Mouse (Mus musculus) bone marrow, adult 2 months (tissue): ENCODE measurements at regions not wholly inside any gene's neighbourhood (a gene's known extent, or its start where the extent isn't known, plus 50 kb on each side); places are given as distances from the start of the nearest gene placed in this dataset.

Experiments
- H3K27ac ChIP-seq: fragments of 200-500 bp; 2 replicates; pipeline ENCODE4 v1.5.1; 2012; ENCODE audit warnings: low read depth, mild to moderate bottlenecking, control low read depth, inconsistent platforms, low read length; ENCODE audit not compliant: control insufficient read depth, poor library complexity, insufficient read depth
- H3K4me1 ChIP-seq: fragments of 200-500 bp; 2 replicates; pipeline ENCODE4 v1.6.1; 2011; ENCODE audit warnings: low read length; ENCODE audit not compliant: control insufficient read depth, insufficient read depth
- H3K4me3 ChIP-seq: fragments of 200-500 bp; replicated peaks from 2 replicates; pipeline ENCODE3; 2011; ENCODE audit warnings: mild to moderate bottlenecking, low read depth, low read length, control low read depth; ENCODE audit not compliant: control insufficient read depth
- CTCF ChIP-seq: fragments of 200-500 bp; IDR thresholded peaks from 2 replicates; pipeline ENCODE4 v1.5.1; 2011; ENCODE audit warnings: low read length, control low read depth; ENCODE audit not compliant: control insufficient read depth, insufficient read depth
- POLR2A ChIP-seq: fragments of 200-500 bp; IDR thresholded peaks from 2 replicates; pipeline ENCODE4 v1.6.1; 2011; ENCODE audit warnings: low read depth, mild to moderate bottlenecking, control low read depth, low read length, borderline replicate concordance; ENCODE audit not compliant: control insufficient read depth
- WGBS: fragments of 180-500 bp; shearing (Covaris S2); methylation state at CpG from one replicate; pipeline ENCODE4 v1.1.7; 2018; 5-methylcytosine and 5-hydroxymethylcytosine counted together

DNA sequence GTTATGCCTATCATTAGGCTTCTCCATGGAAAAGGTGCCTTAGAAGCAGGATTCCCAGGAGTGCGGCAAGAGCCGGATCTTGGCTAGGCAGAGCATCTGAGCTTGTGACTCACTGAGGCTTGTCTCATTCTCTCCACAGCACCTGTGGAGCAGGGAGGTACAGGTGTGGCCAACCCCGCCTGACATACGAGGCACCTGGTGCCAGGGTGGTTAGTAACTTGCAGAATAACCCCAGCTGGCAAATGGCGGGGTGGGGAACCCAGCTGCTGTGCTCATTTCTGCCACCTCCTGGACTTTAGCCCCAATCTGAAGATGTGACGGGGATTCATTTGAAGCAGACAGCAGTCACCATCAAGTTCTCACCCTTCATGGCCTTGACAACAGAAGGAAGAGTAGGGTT is 96.2 kb downstream of the Pdgfra start:
- 86% methylated on average over 6 of the region's 6 CpGs for WGBS
- TF ChIP-seq POLR2A (no peak), CTCF (no peak)
- H3K4me3 ChIP-seq, result no peak overlapping the region
- no peaks in the 10 kb centered on the region for H3K4me1 ChIP-seq
- no peak overlapping the region for H3K27ac ChIP-seq

DNA sequence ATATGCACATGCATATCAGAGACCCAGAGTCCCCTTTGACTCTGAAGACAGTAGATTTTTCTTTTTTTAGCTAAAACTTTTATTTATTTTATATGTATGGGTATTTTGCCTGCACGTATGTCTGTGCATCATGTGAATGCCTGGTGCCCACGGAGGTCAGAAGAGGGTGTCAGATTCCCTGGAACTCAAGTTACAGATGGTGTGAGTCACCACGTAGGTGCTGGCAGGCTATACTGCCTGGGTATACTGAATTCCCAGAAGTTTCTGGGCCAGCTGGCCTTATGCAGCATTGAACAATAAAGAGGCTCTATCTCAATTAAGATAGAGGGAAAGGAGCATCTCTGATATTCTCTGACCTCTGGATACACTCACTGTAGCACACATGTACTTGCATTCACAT is 97.6 kb downstream of the Pdgfra start:
- 83% methylated on average over 3 of the region's 3 CpGs for WGBS
- Histone ChIP-seq H3K4me1 (no peaks in the 10 kb centered on the region), H3K4me3 (no peak overlapping the region), H3K27ac (no peak overlapping the region)
- TF ChIP-seq POLR2A (no peak), CTCF (no peak)

DNA sequence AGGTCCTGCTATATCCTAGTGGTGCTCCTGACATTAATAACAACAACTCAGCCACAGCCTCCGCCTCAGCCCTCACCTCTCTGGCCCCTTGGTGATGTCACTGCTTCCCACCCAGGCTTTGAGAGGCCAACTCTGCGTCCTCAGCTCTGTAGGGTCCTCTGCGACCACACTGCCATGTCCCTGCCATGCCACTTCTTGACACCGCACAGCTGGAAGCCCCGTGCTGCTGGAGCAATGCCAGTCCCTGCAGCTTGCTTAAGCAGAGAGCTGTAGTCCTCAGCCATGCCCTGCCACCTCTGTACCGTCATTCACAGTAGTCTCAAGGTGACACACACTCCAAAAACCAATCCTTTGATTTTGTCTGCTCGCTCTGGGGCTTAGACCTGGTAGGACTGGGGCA is 101.3 kb downstream of the Pdgfra start:
- WGBS, result 64% methylated on average over 7 of the region's 7 CpGs
- H3K4me3 ChIP-seq, result no peak overlapping the region
- no peaks in the 10 kb centered on the region for H3K4me1 ChIP-seq
- no peak overlapping the region for H3K27ac ChIP-seq
- TF ChIP-seq CTCF, result no peak
- TF ChIP-seq POLR2A, result no peak

DNA sequence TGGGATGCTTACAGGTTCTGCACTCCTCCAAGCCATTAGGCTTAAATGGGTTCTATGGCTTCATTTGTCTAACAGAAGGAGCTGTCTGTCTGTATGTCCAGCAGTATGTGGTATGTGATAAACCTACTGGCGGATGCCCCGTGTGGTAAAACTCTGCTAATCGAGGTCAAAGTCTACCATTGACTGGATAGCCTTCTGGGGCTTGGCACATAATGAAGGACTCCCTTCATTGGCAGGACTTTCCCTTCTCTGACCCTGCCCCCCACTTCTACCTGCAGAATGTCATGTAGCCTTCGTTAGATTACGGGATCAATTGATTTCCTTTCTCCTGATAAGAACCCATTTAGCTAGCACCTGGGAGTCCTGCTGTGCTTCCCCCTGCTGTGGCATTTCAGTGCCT is 101.7 kb downstream of the Pdgfra start:
- no peaks in the 10 kb centered on the region for H3K4me1 ChIP-seq
- H3K4me3 ChIP-seq, result no peak overlapping the region
- H3K27ac ChIP-seq, result no peak overlapping the region
- 83% methylated on average over 5 of the region's 5 CpGs for WGBS
- no peak for TF ChIP-seq POLR2A
- TF ChIP-seq CTCF, result no peak

DNA sequence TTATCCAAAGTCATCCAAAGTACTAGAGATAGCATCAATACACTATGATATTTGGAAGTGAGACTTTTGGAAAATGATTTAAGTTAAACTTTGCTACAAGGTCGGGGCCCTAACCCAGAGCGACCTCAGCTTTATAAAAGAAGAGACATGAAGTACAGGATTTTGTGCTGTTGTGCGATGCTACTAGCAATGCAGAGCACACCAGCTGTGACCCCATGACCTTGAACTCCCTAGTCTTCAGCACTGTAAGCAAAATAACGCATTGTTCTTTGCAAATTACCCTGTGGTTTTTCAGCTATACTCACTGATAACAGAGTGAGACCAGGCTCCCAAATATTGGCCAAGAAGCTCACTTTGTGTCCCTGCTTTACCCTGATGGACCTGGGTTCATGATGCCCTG is 104.1 kb downstream of the Pdgfra start:
- Histone ChIP-seq H3K4me3 (no peak overlapping the region), H3K27ac (no peak overlapping the region), H3K4me1 (no peaks in the 10 kb centered on the region)
- TF ChIP-seq CTCF, result no peak
- no peak for TF ChIP-seq POLR2A
- WGBS, result 76% methylated on average over 4 of the region's 4 CpGs

DNA sequence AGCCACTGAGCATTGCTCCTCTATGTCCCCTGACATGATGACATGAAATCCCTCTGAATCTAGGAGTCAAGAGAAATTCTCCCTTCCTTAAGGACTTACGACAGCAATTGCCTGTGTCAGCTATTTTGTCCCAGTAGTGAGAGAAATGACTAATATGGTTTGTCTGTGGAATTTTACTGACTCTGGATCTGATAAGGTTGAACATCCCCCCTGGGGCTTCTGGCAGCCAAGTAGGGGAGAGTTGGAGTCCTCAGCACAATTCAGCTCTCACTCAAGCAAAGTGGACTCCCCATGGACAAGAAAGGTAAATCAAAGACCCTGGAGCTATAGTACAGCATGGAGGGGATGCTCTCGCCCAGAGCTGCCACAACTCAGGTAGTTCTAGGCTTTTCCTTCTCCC is 105.0 kb downstream of the Pdgfra start:
- no peak for TF ChIP-seq CTCF
- no peak for TF ChIP-seq POLR2A
- WGBS, result 55% methylated on average over 2 of the region's 2 CpGs

DNA sequence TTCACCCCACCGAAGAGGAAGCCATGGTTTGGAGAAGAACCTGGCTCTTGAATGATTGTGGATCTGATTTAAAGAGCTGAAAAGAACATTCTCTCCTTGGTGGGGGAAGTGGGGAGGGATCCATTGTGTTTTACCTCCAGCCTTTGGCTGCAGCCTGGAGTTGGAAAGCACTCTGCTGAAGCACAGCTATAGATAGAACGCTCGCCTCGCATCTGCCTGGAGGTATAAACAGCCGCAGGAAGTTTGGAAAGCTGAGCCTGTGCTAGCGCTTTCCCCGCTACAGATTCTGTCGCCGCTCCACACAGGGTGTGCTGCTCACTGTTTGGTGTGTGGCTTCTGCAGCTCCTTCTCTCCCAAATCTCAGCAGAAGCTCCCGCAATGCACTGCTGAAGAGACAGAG is 108.2 kb downstream of the Pdgfra start:
- H3K27ac ChIP-seq, result no peak overlapping the region
- 88% methylated on average over 10 of the region's 10 CpGs for WGBS
- no peak overlapping the region for H3K4me3 ChIP-seq
- TF ChIP-seq POLR2A, result no peak
- no peak for TF ChIP-seq CTCF
- H3K4me1 ChIP-seq, result no peaks in the 10 kb centered on the region

More for the DNA sequence above, 105.0 kb downstream of the Pdgfra start:
- Histone ChIP-seq H3K4me3 (no peak overlapping the region), H3K4me1 (no peaks in the 10 kb centered on the region), H3K27ac (no peak overlapping the region)

DNA sequence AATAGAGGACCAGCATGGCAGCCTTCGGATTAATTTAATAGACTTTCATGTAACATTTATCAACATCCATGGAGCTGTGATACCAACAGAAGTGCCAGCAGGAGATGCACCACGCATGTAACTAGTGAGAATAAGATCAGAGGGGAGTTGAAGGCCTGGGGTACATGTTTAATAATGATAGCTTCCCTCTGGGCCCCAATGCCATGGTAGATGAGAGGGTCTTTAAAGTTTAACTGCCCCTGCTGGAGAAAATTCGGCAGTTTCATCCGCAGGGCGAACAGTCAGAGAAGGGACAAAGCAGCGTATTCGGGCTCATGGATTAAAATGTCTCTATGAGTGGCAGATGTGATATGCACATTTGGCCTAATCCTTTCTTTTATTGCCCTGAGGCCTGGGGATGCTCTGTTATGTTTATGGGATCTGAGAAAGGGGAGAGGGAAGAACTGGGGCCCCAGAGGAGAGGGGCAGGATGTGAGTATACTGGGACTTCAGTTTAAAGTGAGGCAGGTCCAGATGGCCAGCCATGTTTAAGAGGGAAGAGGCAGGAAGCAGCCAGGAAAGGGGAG is 114.1 kb downstream of the Pdgfra start:
- WGBS, result 85% methylated on average over 7 of the region's 7 CpGs
- Histone ChIP-seq H3K27ac (no peak overlapping the region), H3K4me1 (no peaks in the 10 kb centered on the region), H3K4me3 (no peak overlapping the region)
- TF ChIP-seq CTCF (no peak), POLR2A (no peak)

DNA sequence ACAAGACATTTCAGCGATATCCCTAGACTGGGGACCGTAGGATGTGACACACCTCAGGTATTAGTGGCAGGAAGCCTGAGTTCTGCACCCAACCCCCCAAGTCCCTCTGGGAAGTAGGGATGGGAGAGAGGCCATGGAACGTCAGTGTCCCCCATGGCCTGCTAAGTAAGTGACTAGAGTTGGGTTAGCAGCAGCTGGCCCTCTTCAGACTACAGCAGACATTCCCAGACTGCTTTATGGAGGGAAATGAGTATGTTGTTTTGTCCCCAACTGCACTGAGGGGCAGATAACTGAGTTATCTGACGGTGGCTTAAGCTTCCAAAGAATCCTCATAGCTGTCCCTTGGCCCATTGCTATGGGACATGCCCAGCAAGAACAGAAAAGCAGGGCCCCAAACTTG is 114.8 kb downstream of the Pdgfra start:
- no peak overlapping the region for H3K4me3 ChIP-seq
- WGBS, result 78% methylated on average over 4 of the region's 4 CpGs
- TF ChIP-seq CTCF (no peak), POLR2A (no peak)
- H3K4me1 ChIP-seq, result no peaks in the 10 kb centered on the region
- no peak overlapping the region for H3K27ac ChIP-seq
